Mouse (Mus musculus) CH12.LX (cell line): ENCODE results near the gene Rhbg.

Experiments
- MAFK ChIP-seq: IDR thresholded peaks from 2 replicates; pipeline ENCODE4 v1.6.1; 2011; ENCODE audit warnings: low read length, improper control_type of control experiment; ENCODE audit not compliant: insufficient replicate concordance
- USF2 ChIP-seq: conservative IDR thresholded peaks from 2 replicates; pipeline ENCODE4 v1.6.1; 2011; ENCODE audit warnings: low read depth, low read length, improper control_type of control experiment

GRCm38 (mm10) chr3:88232301-88232702 lies 22.2 kb downstream of the Rhbg start:
- TF ChIP-seq MAFK (no peak), USF2 (no peak)
